Mouse (Mus musculus) forebrain, embryonic 16.5 days (tissue): ENCODE measurements at regions not wholly inside any gene's neighbourhood (a gene's known extent, or its start where the extent isn't known, plus 50 kb on each side); places are given as distances from the start of the nearest gene placed in this dataset.

Source experiments
- ATAC-seq: fragments of 200-750 bp; cut with Nextera tagmentation; 2 replicates; pipeline ENCODE4 v1.8.0; 2017; ENCODE audit warnings: mild to moderate bottlenecking, moderate library complexity
- H3K27ac ChIP-seq: fragments of 300-500 bp; sonication (generic); 2 replicates; pipeline ENCODE4 v1.5.1; 2014; ENCODE audit warnings: low read length, control low read depth
- H3K27me3 ChIP-seq: fragments of 300-500 bp; sonication (generic); replicated peaks from 2 replicates; pipeline ENCODE4 v1.6.1; 2014; ENCODE audit warnings: low read length; ENCODE audit not compliant: control insufficient read depth, insufficient read depth
- H3K36me3 ChIP-seq: fragments of 300-500 bp; sonication (generic); 2 replicates; pipeline ENCODE4 v1.6.1; 2014; ENCODE audit not compliant: control insufficient read depth, insufficient read depth
- H3K4me1 ChIP-seq: fragments of 300-500 bp; sonication (generic); replicated peaks from 2 replicates; pipeline ENCODE4 v1.6.1; 2014; ENCODE audit warnings: low read length; ENCODE audit not compliant: control insufficient read depth, insufficient read depth
- H3K4me2 ChIP-seq: fragments of 300-500 bp; sonication (generic); 2 replicates; pipeline ENCODE4 v1.6.1; 2014; ENCODE audit warnings: mild to moderate bottlenecking, low read length, control low read depth
- H3K4me3 ChIP-seq: fragments of 300-500 bp; sonication (generic); replicated peaks from 2 replicates; pipeline ENCODE4 v1.5.1; 2014; ENCODE audit warnings: mild to moderate bottlenecking, low read length, control low read depth
- H3K9ac ChIP-seq: fragments of 300-500 bp; sonication (generic); replicated peaks from 2 replicates; pipeline ENCODE4 v1.6.1; 2014; ENCODE audit warnings: low read depth, low read length, control low read depth
- H3K9me3 ChIP-seq: fragments of 300-500 bp; sonication (generic); 2 replicates; pipeline ENCODE4 v1.6.1; 2016; ENCODE audit warnings: low read length; ENCODE audit not compliant: control insufficient read depth
- WGBS: fragments of 180-500 bp; shearing (Covaris S2); extraction: QIAGEN DNeasy Blood & Tissue Kit; methylation state at CpG from one replicate; pipeline ENCODE4 v1.1.7; 2014; 5-methylcytosine and 5-hydroxymethylcytosine counted together

DNA sequence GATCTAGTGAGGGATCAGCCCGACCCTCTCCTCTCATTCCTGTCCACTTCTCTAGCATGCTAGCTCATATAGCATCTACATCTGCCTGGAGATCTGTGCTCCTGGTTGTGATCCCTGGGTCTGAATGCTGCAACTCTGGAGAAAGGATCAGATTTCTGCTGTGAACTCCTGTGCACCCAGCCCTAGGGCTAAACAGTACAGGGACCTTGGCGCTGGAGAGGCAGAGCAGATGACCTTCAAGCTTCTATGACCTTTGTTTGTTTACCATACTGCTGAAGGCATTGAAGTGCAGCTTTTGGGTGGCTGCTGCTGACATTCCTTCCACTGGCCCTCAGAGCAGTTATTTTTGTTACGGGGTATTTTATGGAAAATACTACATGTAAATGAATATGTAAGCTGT, 337.4 kb downstream of the Lmx1a start:
- H3K4me2 ChIP-seq: no peak overlapping the region
- ATAC-seq: no peak
- no peaks in the 10 kb centered on the region for H3K36me3 ChIP-seq
- H3K4me1 ChIP-seq: no peaks in the 10 kb centered on the region
- H3K9ac ChIP-seq: no peak overlapping the region
- H3K9me3 ChIP-seq: no peaks in the 10 kb centered on the region; the same call in 1 of the 2 replicates
- H3K4me3 ChIP-seq: no peak overlapping the region
- H3K27me3 ChIP-seq: no peaks in the 10 kb centered on the region
- 87% methylated on average over 3 of the region's 3 CpGs for WGBS
- no peak overlapping the region for H3K27ac ChIP-seq

DNA sequence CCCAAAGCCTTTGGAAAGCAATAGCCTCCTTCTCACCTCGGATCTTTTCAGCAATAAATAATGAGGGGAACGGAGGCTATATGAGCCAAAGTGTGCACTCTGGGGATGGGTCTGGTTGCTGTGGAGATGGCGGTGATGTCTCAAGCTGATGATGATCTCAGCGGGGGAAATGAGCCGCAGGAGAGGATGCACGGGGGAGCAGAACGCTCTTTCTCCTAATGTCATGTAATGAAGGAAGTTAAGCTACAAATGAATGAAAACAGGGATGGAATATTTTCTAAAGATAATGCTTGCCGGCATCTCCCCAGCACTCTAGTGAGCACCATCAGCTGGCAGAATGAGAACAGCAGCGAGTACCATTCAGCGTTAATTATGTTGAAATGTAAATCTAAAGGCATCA, 355.7 kb downstream of the Lmx1a start:
- Histone ChIP-seq H3K27ac (peak overlapping the region; percentile 9), H3K36me3 (no peaks in the 10 kb centered on the region), H3K4me1 (peaks cover 27% of the 10 kb centered on the region), H3K4me2 (peak overlapping the region; percentile 15), H3K9me3 (no peaks in the 10 kb centered on the region), H3K27me3 (no peaks in the 10 kb centered on the region), H3K4me3 (0 out of 2 replicates have a peak overlapping the region, but pooled peaks have one; percentile 7), H3K9ac (no peak overlapping the region)
- ATAC-seq: no peak
- WGBS: 21% methylated on average over 10 of the region's 10 CpGs

DNA sequence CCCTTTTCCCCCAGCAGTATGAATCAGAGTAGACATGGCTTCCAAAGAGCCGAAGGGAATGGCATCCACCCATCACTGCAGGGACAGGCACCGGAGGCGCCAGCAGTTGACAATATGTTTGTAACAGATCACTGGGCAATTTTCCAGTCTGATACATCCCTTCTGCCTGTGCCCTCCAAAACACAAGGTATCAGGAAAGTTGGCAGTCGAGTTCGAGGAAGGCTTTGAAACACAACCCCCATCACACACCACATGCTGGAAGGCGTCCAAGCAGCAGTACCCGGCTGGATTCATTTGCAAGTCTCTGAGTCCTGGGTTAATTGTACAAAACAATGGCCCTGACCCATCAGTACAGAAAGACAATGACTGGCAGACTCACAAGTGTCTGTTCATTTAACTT, 357.3 kb downstream of the Lmx1a start:
- Histone ChIP-seq H3K36me3 (no peaks in the 10 kb centered on the region), H3K27me3 (no peaks in the 10 kb centered on the region), H3K4me3 (no peak overlapping the region), H3K4me2 (no peak overlapping the region), H3K9me3 (no peaks in the 10 kb centered on the region), H3K4me1 (peaks cover 27% of the 10 kb centered on the region), H3K27ac (peak overlapping the region; percentile 66), H3K9ac (no peak overlapping the region)
- peak; percentile 88 for ATAC-seq
- 10% methylated on average over 7 of the region's 7 CpGs for WGBS

DNA sequence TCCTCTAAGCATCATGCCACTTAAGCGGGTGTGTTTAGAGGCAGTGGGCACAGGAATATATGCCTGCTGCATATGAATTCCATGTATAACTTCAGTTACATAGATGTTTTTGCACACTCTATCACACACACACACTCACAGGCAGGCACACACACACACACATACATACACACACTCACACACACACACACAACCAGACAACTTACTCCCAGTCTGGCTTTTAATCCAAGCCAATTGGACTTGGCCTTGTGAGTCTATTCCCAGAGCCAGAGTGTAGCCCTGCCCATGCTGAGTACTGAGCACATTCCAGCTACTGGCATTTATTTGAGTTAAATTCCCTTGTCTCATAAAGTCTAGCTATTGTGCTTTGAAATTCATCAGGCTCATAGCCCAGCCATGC, 357.7 kb downstream of the Lmx1a start:
- 17% methylated on average over 1 of the region's 1 CpGs for WGBS
- ATAC-seq: peak; percentile 80
- no peaks in the 10 kb centered on the region for H3K36me3 ChIP-seq
- H3K27me3 ChIP-seq: no peaks in the 10 kb centered on the region
- H3K9me3 ChIP-seq: no peaks in the 10 kb centered on the region
- H3K4me3 ChIP-seq: no peak overlapping the region
- peak overlapping the region; percentile 66 for H3K27ac ChIP-seq
- no peak overlapping the region for H3K4me2 ChIP-seq
- H3K9ac ChIP-seq: no peak overlapping the region
- peaks cover 27% of the 10 kb centered on the region for H3K4me1 ChIP-seq

DNA sequence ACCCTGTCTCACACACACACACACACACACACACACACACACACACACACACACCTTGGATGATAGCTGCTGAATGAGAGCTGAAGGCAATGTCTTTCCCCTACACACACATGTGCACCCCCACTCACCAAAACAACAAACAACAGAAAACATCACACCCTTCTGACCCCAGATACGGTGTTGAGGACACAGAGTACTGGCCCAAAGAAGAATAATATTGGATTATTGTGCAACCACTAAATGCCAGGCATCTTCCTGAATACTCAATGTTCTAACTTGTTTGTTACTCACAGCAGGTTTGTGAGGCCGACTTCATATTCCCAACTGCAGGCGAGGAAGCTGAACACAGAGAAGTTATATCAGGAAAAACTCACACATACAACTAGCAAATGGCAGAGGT, 360.9 kb downstream of the Lmx1a start:
- no peaks in the 10 kb centered on the region for H3K36me3 ChIP-seq
- 95% methylated on average over 3 of the region's 3 CpGs for WGBS
- H3K27ac ChIP-seq: no peak overlapping the region
- H3K27me3 ChIP-seq: no peaks in the 10 kb centered on the region
- H3K4me3 ChIP-seq: no peak overlapping the region
- no peaks in the 10 kb centered on the region for H3K9me3 ChIP-seq
- peaks cover 21% of the 10 kb centered on the region for H3K4me1 ChIP-seq
- no peak overlapping the region for H3K4me2 ChIP-seq
- no peak overlapping the region for H3K9ac ChIP-seq
- ATAC-seq: no peak

DNA sequence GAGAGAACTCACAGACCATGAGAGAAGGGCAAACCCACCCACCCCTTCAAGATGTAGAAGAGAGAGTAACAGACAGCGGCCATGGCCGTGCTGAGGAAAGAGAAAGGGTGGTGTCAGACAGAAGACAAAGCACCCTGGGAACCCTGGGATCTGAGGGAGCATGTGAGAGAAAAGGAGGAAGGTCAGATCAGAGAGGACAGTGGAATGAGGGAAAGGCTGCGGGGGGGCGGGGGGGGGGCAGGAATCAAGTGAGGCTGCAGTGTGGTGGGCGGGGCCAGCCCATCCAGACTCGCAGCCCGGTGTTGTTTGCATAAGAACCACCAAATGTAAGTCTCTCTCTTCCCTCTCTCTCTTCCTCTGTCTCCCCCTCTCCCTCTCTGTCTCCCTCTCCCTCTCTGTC, 367.4 kb downstream of the Lmx1a start:
- ATAC-seq: no peak
- Histone ChIP-seq H3K4me3 (no peak overlapping the region), H3K4me1 (no peaks in the 10 kb centered on the region), H3K27me3 (no peaks in the 10 kb centered on the region), H3K4me2 (no peak overlapping the region), H3K9me3 (no peaks in the 10 kb centered on the region), H3K27ac (no peak overlapping the region), H3K9ac (no peak overlapping the region), H3K36me3 (no peaks in the 10 kb centered on the region)
- 10% methylated on average over 4 of the region's 7 CpGs for WGBS

DNA sequence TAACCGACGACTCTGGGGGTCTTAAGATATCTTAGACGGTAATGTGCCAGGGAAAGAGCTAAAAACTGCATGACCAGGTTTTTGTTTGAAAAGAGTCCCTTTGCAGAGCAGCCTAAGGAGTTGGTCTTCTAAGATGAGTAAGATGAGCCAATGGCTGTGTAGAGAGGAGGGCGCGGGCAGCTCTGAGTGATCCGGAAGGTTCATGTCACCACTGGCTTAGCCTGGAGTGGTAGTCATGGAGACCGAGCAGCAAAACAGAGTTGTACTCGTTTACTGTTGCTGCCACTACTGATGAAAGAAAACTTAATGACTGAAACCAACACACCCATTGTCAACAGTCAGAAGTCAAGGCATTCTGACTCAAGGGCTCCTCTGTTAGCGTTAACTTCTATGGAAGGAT, 368.4 kb downstream of the Lmx1a start:
- no peaks in the 10 kb centered on the region for H3K4me1 ChIP-seq
- H3K9ac ChIP-seq: no peak overlapping the region
- no peak overlapping the region for H3K4me2 ChIP-seq
- no peak overlapping the region for H3K27ac ChIP-seq
- no peak for ATAC-seq
- H3K4me3 ChIP-seq: no peak overlapping the region
- 76% methylated on average over 9 of the region's 9 CpGs for WGBS
- no peaks in the 10 kb centered on the region for H3K9me3 ChIP-seq
- no peaks in the 10 kb centered on the region for H3K36me3 ChIP-seq
- no peaks in the 10 kb centered on the region for H3K27me3 ChIP-seq

DNA sequence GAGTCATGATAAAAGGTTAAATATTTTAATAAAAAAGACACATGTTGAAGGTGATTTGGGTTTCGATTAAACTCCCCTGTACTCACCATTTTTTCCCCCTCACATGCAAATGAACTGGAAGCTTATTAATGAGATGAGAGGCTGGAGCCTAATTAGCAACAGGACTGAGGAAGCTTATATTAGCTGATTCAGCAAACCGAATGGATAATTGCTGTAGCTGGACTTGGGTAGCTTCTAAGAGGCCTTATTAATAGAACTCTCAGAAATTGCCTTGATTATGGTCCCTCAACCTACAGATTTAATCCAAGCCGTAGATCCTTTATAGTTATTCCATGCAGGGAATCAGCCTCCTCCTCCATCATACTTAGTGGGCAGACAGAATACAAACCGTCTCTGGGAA, 369.7 kb downstream of the Lmx1a start:
- 16% methylated on average over 4 of the region's 4 CpGs for WGBS
- Histone ChIP-seq H3K4me1 (no peaks in the 10 kb centered on the region), H3K36me3 (no peaks in the 10 kb centered on the region), H3K27me3 (no peaks in the 10 kb centered on the region), H3K9me3 (no peaks in the 10 kb centered on the region), H3K9ac (no peak overlapping the region), H3K27ac (no peak overlapping the region), H3K4me2 (no peak overlapping the region), H3K4me3 (no peak overlapping the region)
- no peak for ATAC-seq

DNA sequence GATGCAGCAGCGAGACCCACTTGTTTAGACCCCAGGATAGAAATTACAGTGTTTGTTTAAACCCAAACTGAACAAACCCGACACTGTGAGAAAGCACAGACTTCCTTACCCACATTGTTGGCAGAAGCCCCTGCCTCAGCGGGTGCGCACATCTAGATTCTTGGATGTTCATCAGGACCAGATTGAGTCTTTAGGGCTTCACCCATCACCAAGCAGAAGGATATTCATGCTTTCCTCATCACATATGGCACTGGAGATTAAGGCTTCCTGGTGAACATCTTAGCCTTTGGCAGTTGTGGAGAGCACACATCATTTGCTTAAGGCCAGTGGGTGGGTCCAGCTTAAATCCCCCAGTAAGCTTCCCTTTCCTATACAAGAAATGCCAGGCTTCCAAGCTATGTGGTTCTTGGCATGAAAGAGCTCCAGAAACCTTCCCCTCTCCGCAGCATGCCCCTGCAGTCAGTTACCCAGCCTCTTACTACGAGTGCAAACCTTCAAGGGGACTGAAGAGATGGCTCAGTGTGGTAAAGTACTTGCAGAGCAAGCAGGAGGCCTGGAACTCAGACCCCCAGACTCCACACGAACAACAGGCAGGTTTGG, 367.9 kb downstream of the Pbx1 start:
- H3K4me1 ChIP-seq: peaks cover 5% of the 10 kb centered on the region
- no peak overlapping the region for H3K4me3 ChIP-seq
- no peak overlapping the region for H3K4me2 ChIP-seq
- no peak overlapping the region for H3K9ac ChIP-seq
- no peaks in the 10 kb centered on the region for H3K27me3 ChIP-seq
- 67% methylated on average over 7 of the region's 7 CpGs for WGBS
- H3K36me3 ChIP-seq: no peaks in the 10 kb centered on the region
- no peak for ATAC-seq
- H3K27ac ChIP-seq: no peak overlapping the region
- no peaks in the 10 kb centered on the region for H3K9me3 ChIP-seq

DNA sequence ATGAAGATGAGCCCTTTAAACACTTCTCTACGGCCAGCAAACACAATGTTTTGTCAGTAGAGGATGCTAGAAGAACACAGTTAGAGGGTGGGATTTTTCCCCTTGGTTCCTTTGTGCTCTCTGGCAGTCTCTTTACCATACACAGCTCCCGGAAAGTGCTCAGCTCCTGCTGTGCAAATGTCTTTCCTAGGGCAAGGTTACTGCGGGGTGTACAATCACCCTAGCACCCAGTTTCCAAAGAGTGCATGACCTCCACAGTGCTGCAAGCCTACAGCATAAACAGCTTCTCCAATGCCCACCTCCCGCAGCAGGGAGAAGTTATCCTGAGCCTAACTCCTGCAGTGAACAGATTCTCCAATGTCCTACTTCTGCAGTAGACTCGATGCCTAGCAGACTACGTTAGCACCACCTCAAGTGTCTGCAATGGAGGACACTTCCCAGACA, 366.4 kb downstream of the Pbx1 start:
- no peak overlapping the region for H3K4me2 ChIP-seq
- H3K4me1 ChIP-seq: peaks cover 5% of the 10 kb centered on the region
- peak; percentile 55; the same call in 1 of the 2 replicates for ATAC-seq
- H3K36me3 ChIP-seq: no peaks in the 10 kb centered on the region
- H3K27me3 ChIP-seq: no peaks in the 10 kb centered on the region
- no peak overlapping the region for H3K4me3 ChIP-seq
- no peaks in the 10 kb centered on the region for H3K9me3 ChIP-seq
- 43% methylated on average over 6 of the region's 6 CpGs for WGBS
- no peak overlapping the region for H3K9ac ChIP-seq
- no peak overlapping the region for H3K27ac ChIP-seq
